Mouse (Mus musculus) CD4-positive naive resting alpha-beta T cell, adult 57 days (primary cell): ENCODE results near the gene Gm20883. TPM values are rescaled to one million over a fixed set of nuclear protein-coding genes. Genes with fewer than 3 reads are reported as not detected.

ENCODE experiments used
- total RNA-seq: library from RNA; stranded (reverse); gene quantifications from one replicate; pipeline ENCODE4 v1.2.4, GENCODE M21; 2023

Gene Gm20883
- total RNA-seq = not detected

GRCm38 (mm10) chrY:50607951-50608350, at the start of gene Gm20883:
Gene Gm20883 (plus strand): TSS chrY:50608251.

